ENCODE assay signal across 11 mouse cellular contexts in the genomic region with DNA sequence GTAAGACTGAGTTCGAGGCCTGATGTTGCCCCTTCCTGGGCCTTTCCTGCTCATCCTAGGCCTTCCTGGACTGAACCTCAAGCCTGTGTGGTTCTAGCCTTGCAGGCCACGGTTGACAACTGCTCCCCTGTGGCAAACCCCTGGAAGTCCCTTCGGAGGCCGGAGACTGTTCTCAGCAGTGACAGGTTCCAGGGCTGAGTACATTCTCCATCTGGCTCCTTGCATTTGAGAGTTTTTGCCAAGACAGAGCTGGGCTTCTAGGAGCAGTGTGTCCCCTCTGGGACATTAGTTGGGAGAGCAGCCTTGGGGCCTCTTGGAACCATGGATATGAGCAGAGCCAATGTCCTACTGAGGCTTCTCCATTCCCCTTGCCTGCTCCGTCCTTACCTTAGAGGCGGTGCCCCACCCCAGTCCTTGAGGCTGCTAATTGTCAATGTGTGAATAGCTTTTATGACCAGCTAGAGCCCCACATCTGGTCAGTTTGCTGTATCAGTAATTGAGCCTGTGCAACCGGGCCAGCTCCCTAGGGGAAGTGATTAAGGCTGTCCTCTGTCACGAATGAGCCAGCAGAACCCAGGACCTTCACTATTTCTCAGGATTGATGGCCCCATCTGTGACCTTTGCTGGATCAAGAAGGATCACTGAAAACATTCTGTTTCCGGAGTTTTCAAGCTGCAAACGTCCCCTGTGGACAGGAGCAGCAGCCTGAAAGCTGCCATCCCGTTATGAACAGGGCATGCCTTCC.
DNase-seq lines count a peak whose midpoint lies in the region; ATAC-seq and TF ChIP-seq lines count a peak whose summit lies in the region.
"Had no signal": no experiment of that assay in that cellular context is flagged by ENCODE, and none has a peak within 500 bp of the region (broad histone marks: within the 10 kb centered on the region; RNA-seq: fewer than 3 reads in every experiment).

No protein-coding gene starts in this region.

- WGBS in intestine, embryonic 15.5 days, result 43% methylated on average over 11 of the region's 11 CpGs
- 56% methylated on average over 11 of the region's 11 CpGs for WGBS in stomach, postnatal 0 days

- no peak for TF ChIP-seq CTCF in stomach, postnatal 0 days (IDR thresholded peaks at IDR 0.05; ENCODE audit: low read depth)

- ATAC-seq in megakaryocyte, adult 5-6 weeks (ENCODE audit: poor library complexity, severe bottlenecking), result no peak
- ATAC-seq in intestine, embryonic 15.5 days, result no peak
- no peak for ATAC-seq in stomach, postnatal 0 days (ENCODE audit: low FRiP score, low TSS enrichment)

- peaks cover 98% of the 10 kb centered on the region for H3K36me3 ChIP-seq in megakaryocyte, embryonic 14.5 days (replicated peaks; ENCODE audit: low read length)
- H3K36me3 ChIP-seq in intestine, embryonic 15.5 days, result no peaks in the 10 kb centered on the region
- H3K36me3 ChIP-seq in stomach, postnatal 0 days (ENCODE audit: control insufficient read depth, insufficient read depth, low read length), result no peaks in the 10 kb centered on the region

- H3K4me3 ChIP-seq in megakaryocyte, embryonic 14.5 days (replicated peaks), result peak overlapping the region; percentile 31
- H3K4me3 ChIP-seq in intestine, embryonic 15.5 days (replicated peaks), result no peak overlapping the region
- H3K4me3 ChIP-seq in stomach, postnatal 0 days (ENCODE audit: low read depth, low read length), result no peak overlapping the region
- H3K4me3 ChIP-seq: liver, embryonic 13.5 days had no signal

- H3K27me3 ChIP-seq in megakaryocyte, embryonic 14.5 days (replicated peaks), result no peaks in the 10 kb centered on the region
- H3K27me3 ChIP-seq in intestine, embryonic 15.5 days (replicated peaks), result no peaks in the 10 kb centered on the region
- no peaks in the 10 kb centered on the region for H3K27me3 ChIP-seq in stomach, postnatal 0 days (ENCODE audit: control insufficient read depth, insufficient read depth, low read length)
- H3K27me3 ChIP-seq: liver, embryonic 13.5 days had no signal

- no peak overlapping the region for H3K9ac ChIP-seq in intestine, embryonic 15.5 days
- no peak overlapping the region; the same call in 1 of the 2 replicates for H3K9ac ChIP-seq in stomach, postnatal 0 days (ENCODE audit: low read length)
- H3K9ac ChIP-seq: liver, embryonic 13.5 days had no signal

- H3K27ac ChIP-seq in intestine, embryonic 15.5 days, result peak overlapping the region; percentile 44
- peak overlapping the region; percentile 18; the same call in 1 of the 2 replicates for H3K27ac ChIP-seq in stomach, postnatal 0 days (replicated peaks)
- H3K27ac ChIP-seq: liver, embryonic 13.5 days had no signal

- TF ChIP-seq EP300 in stomach, postnatal 0 days (optimal IDR thresholded peaks at IDR 0.05), result no peak

- H3K4me2 ChIP-seq in intestine, embryonic 15.5 days (replicated peaks), result no peak overlapping the region
- no peak overlapping the region for H3K4me2 ChIP-seq in stomach, postnatal 0 days (replicated peaks; ENCODE audit: low read depth)
- H3K4me2 ChIP-seq: liver, embryonic 13.5 days had no signal

- peak; percentile 72 for DNase-seq in embryo, embryonic 10 days (ENCODE audit: low spot score)
- no peak for DNase-seq in embryo, embryonic 10.5 days (ENCODE audit: low spot score)
- no peak for DNase-seq in stomach, postnatal 0 days (ENCODE audit: low spot score)
- no peak for DNase-seq in frontal cortex, postnatal 14 days (ENCODE audit: low spot score in 2 of 2)
- DNase-seq in cerebellum, postnatal 14 days, result no peak
- DNase-seq: adrenal gland, postnatal 36 days; thymus, postnatal 25 days had no signal

- H3K9me3 ChIP-seq in megakaryocyte, embryonic 14.5 days, result no peaks in the 10 kb centered on the region
- H3K9me3 ChIP-seq in intestine, embryonic 15.5 days, result no peaks in the 10 kb centered on the region
- H3K9me3 ChIP-seq in stomach, postnatal 0 days (ENCODE audit: control insufficient read depth, low read length), result no peaks in the 10 kb centered on the region
- H3K9me3 ChIP-seq: liver, embryonic 13.5 days had no signal

- peaks cover 100% of the 10 kb centered on the region for H3K4me1 ChIP-seq in megakaryocyte, embryonic 14.5 days
- peaks cover 76% of the 10 kb centered on the region for H3K4me1 ChIP-seq in intestine, embryonic 15.5 days (replicated peaks)
- peaks cover 4% of the 10 kb centered on the region; the same call in 1 of the 2 replicates for H3K4me1 ChIP-seq in stomach, postnatal 0 days (replicated peaks; ENCODE audit: control insufficient read depth, insufficient read depth)
